Mouse (Mus musculus) heart, adult 8-10 months (tissue): ENCODE measurements around the gene Hypk. TPM values are rescaled to one million over a fixed set of nuclear protein-coding genes. Genes with fewer than 3 reads are reported as not detected.
"Not testable (repeated sequence)": the region's sequence is repeated elsewhere in the genome, so short reads cannot be mapped to it uniquely, and the experiment has no call there.

Experiments
- DNase-seq: peaks from one replicate; pipeline ENCODE4 v3.0.0; 2022; ENCODE audit warnings: low spot score
- total RNA-seq, 4 experiments: library from RNA; stranded (reverse); gene quantifications; 2 replicates each; pipeline ENCODE4 v1.2.4; 2022

Gene Hypk
- total RNA-seq, 4 experiments from 2014 or later, result 18.2 to 25.0 (median 22.6) TPM

DNA sequence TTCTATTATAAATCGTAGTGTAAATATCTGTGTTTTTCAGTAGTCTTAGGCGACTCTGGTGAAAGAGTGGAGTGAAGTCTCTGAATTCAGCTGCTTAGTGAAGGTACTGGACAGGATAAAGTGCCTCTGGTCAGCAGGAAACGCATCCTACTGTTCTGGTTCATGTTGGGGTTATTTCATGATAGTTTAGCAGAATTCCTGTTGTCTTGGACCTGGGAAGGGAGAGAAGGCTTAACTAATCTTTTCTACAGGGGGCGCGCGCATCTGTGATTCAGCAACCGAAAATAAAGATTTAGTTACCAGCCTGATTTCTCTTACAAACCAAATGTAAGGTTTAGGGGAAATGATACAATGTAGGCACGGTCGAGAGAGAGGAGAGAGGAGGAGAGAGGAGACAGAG lies 5.0 kb upstream of the Hypk start:
- DNase-seq, result peak; percentile 64

- peak; percentile 99 for DNase-seq
Observed at GRCm38 (mm10) chr2:121448739-121449535, 4.2 kb upstream of the Hypk start, which contains the start of gene Serf2. Serf2 (plus strand) TSS chr2:121449195.

DNA sequence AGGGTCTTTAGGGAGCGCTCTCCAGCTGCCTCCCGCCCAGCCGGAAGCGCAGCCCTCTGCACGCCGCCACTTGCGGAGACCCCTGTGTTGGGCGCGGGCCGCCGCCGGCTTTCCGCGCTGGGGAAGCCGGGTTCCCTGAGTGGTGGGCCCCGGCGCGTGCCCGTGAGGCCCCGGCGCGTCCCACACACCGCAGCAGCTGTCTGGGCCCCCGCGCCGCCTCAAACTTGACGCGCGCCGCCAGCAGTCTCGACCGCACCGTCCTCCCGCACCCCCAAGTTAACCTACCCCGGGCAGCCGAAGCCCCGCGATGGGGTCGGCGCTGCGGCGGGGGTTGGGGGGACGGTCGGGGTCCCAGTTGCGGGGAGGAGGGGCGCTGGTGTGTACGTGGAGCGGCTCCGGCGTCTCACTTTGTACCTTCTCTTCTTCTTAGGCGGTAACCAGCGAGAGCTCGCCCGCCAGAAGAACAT lies 3.5 kb upstream of the Hypk start:
- DNase-seq, result no peak

DNA sequence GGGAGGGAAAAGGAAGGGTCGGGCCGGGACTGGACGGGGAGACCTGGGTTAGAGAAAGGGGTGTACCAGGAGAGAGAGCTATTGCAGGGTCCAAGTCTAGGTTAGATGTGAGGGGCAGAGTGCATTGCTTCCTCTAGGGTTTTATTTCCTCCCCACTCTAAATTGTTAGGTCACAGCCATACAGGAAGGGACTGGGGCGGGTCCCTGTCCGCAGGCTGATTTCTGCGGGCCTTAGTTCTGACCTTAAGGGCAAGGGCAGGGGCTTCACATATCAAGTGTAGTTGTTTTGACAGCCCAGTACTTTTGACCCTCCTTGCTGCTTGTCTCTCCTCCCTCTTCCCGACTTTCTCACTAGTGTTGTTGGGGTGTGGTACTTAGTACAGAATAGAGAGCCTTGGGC lies 3.0 kb upstream of the Hypk start:
- peak; percentile 31 for DNase-seq

DNA sequence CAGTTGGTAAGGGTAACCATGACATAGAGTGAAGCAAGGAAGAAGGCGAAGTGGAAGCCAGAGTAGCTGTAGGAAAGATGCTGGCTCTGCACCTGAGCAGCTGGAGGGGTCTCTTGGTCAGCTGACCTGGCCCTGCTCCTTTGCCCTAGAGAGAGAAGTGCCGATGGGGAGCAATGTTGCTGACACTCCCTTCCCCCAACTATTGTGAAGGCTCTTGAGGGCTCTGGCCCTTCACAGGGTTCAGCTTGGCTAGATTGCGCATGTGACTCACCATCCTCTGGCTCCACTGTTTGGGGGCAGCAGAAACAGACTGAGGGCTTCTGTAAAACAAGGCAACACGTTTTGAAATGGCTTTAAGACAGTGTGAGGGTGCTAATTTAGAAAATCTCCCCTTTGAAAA lies 729 bp upstream of the Hypk start:
- DNase-seq, result no peak

DNA sequence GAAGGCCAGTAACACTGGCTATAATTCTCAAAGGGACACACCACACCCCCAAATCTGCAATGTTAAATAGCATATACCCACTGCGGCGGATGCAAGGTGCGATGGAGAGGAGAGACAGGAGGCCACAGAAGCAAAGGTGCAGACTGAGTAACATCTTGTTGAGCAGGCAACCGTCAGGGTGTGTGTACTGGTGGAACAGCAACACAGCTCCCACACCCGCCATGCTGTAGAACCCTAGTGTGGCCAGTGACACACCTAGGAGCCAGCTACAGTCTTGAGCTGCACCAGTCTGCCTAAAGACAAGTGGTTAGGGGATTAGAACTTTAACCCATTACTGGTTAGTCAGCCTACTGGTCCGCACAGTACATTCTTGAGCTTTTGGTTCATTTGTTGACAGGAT lies 827 bp downstream of the Hypk start:
- no peak for DNase-seq

GRCm38 (mm10) chr2:121455534-121455933 lies 2.4 kb downstream of the Hypk start:
- no peak for DNase-seq

DNA sequence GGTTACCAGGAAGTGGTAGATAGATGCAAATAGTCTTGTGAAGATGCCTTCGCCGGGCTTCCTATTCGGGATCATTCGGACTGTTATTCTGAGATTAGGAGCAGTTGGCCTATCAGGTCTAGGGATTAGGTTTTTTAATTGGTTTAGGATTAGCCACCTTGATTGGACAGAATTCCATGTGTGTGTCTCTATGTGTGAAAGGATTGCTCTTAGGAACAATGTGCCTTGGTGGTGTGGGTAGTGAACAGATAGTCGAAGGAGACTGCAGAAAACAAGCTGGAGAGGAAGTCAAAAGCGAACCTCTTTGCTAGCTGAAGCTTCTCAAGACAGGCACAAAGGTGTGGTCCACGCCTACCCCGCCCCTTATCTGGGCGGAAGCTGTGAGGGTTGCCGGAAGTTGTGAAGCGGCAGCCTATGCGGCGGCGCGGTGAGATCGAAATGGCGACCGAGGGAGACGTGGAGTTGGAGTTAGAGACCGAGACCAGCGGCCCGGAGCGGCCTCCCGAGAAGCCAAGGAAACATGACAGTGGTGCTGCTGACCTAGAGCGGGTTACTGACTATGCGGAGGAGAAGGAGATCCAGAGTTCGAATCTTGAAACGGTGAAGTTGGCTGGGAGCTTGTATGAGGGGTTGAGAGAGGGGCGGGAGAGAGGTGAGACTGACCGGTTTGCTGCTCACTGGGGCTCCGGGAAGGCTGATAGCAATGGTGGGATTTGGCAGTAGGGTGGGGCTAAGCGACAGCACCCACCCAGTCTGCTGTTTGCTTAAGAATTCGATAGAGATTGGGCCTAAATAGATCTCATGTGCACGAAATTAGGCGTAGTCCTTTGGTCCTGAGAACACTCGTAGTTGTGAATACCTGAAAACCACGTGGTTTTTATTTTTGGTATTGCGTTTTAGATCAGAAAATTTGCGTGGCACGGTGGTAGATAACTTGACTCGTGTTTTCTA lies 3.9 kb downstream of the Hypk start, which contains the start of gene Serinc4:
Gene Serinc4 (minus strand): TSS at position 90 of the 951 bp plus-strand sequence.
- peak; percentile 82 for DNase-seq

GRCm38 (mm10) chr2:121460071-121460470 lies 7.0 kb downstream of the Hypk start:
- DNase-seq, result no peak

DNA sequence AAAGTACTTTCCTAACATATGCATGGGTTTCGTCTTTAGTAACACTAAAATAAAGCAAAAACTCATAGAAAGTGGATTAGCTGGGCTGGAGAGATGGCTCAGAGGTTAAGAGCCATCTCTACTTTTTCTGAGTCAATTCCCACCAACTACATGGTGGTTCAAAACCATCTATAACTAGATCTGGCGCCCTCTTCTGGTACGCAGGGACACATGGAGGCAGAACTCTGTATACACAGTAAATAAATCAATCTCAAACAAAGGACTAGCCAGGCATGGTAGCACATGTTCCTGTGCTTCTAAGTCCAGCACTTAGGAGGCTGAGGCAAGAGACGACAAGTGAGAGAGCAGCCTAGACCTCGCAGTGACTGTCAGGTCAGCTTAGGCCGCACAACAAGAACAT lies 15.9 kb downstream of the Hypk start:
- not testable (repeated sequence) for DNase-seq

DNA sequence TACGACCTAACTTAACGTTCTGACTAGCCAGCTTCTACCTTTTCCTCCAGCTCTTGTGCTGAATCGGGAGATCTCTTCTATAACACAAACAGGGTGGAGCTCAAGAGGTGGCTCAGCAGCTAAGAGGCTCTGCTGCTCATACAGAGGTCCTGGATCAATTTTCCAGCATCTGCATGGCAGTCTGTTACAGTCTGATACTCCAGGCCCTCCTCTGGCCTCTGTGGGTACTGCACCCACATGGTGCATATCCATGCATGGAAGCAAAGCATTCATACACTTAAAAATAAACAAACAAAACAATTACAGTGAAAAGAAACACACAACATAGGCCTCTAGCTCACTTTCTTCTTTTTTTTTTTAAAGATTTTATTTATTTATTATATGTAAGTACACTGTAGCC lies 19.7 kb downstream of the Hypk start:
- not testable (repeated sequence) for DNase-seq

GRCm38 (mm10) chr2:121473301-121474179 lies 20.4 kb downstream of the Hypk start, which contains the start of gene Mfap1b:
Mfap1b (minus strand) TSS chr2:121474067.
- DNase-seq, result peak; percentile 92

DNA sequence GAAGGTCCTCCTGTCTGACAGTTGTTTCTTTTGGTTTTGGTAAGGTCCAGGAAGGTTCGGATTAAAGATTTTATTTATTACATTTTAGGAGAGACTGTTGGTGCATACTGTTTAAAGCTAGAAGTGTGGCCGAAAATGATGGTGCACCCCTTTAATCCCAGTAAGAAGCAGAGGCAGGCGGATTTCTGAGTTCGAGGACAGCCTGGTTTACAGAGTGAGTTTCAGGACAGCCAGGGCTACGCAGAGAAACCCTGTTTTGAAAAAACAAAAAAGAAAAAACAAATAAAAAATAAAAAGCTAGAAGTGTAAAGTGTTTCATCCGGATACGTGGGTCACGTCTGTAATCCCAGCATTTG lies 21.1 kb downstream of the Hypk start:
- DNase-seq, result no peak

- not testable (repeated sequence) for DNase-seq
Observed at GRCm38 (mm10) chr2:121475306-121475705, 22.2 kb downstream of the Hypk start.

GRCm38 (mm10) chr2:121477491-121478266 lies 24.6 kb downstream of the Hypk start:
- DNase-seq, result no peak

DNA sequence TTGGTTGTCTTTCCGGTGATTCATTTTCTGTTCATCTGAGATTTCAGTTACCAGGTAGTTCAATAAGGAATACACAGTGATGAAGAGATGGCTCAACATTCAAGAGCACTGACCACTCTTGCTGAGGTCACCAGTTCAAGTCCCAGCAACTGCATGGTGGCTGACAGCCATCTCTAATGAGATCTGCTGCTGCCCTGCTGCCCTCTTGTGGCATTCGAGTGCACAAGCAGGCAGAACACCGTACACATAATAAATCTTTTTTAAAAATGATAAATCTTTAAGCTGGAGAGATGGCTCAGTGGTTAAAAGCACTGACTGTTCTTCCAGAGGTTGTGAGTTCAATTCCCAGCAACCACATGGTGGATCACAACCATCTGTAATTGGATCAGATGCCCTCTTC lies 27.4 kb downstream of the Hypk start:
- no peak for DNase-seq

GRCm38 (mm10) chr2:121480916-121481315 lies 27.8 kb downstream of the Hypk start:
- not testable (repeated sequence) for DNase-seq

DNA sequence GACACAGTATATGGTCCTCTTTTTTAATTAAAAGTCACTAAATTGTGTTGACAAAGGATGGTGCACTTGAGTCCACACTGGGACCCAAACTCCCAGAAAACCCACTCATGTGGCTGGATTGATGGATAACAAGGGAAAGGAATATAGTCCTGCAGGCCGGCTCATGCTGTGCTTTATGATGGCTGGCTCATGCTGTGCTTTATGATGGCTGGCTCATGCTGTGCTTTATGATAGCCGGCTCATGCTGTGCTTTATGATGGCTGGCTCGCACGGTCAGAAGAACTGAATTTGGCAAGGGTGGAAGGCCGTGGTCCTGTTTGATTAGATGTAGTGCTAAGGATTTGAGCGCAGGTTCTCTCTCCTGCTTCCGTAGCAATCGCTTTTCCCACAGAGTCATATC lies 30.5 kb downstream of the Hypk start:
- DNase-seq, result no peak

DNA sequence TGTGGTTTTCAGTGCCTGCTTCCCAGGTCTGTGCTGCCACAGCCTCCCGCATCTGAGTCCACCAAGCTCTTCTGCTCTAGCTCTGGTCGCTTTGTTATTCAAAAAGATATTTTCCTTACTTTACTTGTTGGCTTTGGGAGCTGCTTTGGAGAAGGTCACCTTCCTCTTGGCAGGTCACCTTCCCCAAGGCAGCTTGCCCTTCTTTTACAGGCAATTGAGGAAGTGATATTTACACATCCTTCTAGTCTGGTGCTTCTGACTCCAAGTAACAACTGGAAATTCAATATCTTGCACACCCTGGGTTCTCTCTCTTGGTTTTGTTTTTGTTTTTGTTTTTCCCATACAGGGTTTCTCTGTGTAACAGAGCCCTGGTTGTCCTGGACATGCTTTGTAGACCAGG lies 31.3 kb downstream of the Hypk start:
- not testable (repeated sequence) for DNase-seq

- not testable (repeated sequence) for DNase-seq
Observed at GRCm38 (mm10) chr2:121501550-121501949, 48.5 kb downstream of the Hypk start.
